Mouse (Mus musculus) neural tube, embryonic 14.5 days (tissue): ENCODE data around the gene Krtap21-1. TPM values are rescaled to one million over a fixed set of nuclear protein-coding genes. Genes with fewer than 3 reads are reported as not detected.

Source experiments
- polyA plus RNA-seq: library from polyadenylated mRNA; unstranded; fragments of >200 nt; fragmentation: Nextera tagmentation; extraction: Ambion mirVana; gene quantifications from 2 replicates; pipeline ENCODE4 v1.2.1, GENCODE M21; 2014

Gene Krtap21-1
- polyA plus RNA-seq, 1 experiment from 2014 or later, result not detected

Other genes starting within 250 kb of the Krtap21-1 start
- not detected in 2 replicates for gene Gm9789, start 245.9 kb downstream of the Krtap21-1 start, polyA plus RNA-seq
- gene Gm7735, start 234.4 kb downstream of the Krtap21-1 start, polyA plus RNA-seq, result not detected in 2 replicates
- gene 1110057P08Rik, start 229.1 kb downstream of the Krtap21-1 start, polyA plus RNA-seq, result not detected in 2 replicates
- not detected in 2 replicates for gene Krtap20-2, start 198.0 kb downstream of the Krtap21-1 start, polyA plus RNA-seq
- not detected in 2 replicates for gene Krtap6-2, start 16.2 kb upstream of the Krtap21-1 start, polyA plus RNA-seq
- gene Krtap8-1, start 84.1 kb upstream of the Krtap21-1 start, polyA plus RNA-seq, result not detected in 2 replicates
- gene Krtap7-1, start 104.5 kb upstream of the Krtap21-1 start, polyA plus RNA-seq, result not detected in 2 replicates
- not detected in 2 replicates for gene Krtap11-1, start 167.3 kb upstream of the Krtap21-1 start, polyA plus RNA-seq